ENCODE assay signal across 21 mouse cellular contexts in genomic region chr5:35961271-35961670, GRCm38 (mm10).
DNase-seq lines count a peak whose midpoint lies in the region; ATAC-seq and TF ChIP-seq lines count a peak whose summit lies in the region.
"Had no signal": no experiment of that assay in that cellular context is flagged by ENCODE, and none has a peak within 500 bp of the region (broad histone marks: within the 10 kb centered on the region; RNA-seq: fewer than 3 reads in every experiment).

No protein-coding gene starts in this region.

- no peak overlapping the region for H3K4me3 ChIP-seq in limb, embryonic 13.5 days
- H3K4me3 ChIP-seq in limb, embryonic 10.5 days = no peak overlapping the region
- H3K4me3 ChIP-seq in limb, embryonic 15.5 days = no peak overlapping the region
- H3K4me3 ChIP-seq in gastrocnemius, adult 2 months = no peak overlapping the region
- H3K4me3 ChIP-seq: hindbrain, embryonic 10.5 days; liver, embryonic 15.5 days had no signal

- no peak for ATAC-seq in limb, embryonic 13.5 days (ENCODE audit: low FRiP score, low read depth)
- ATAC-seq in limb, embryonic 15.5 days (ENCODE audit: insufficient number of reproducible peaks, low FRiP score, low TSS enrichment, low read depth) = 0 out of 2 replicates have a peak, but pooled peaks have one; percentile 45
- ATAC-seq: CD4-positive, CD25-positive, alpha-beta regulatory T cell, adult 4 months; hindbrain, embryonic 16.5 days; intestine, embryonic 16.5 days; lung, postnatal 0 days had no signal

- no peak overlapping the region for H3K4me2 ChIP-seq in limb, embryonic 13.5 days (replicated peaks)
- no peak overlapping the region for H3K4me2 ChIP-seq in limb, embryonic 15.5 days
- H3K4me2 ChIP-seq: liver, embryonic 15.5 days had no signal

- DNase-seq in adrenal gland, adult 2 months = peak; percentile 49
- DNase-seq in adrenal gland, postnatal 4 days (ENCODE audit: low spot score in 2 of 2) = no peak
- DNase-seq in limb, embryonic 10.5 days (ENCODE audit: low spot score) = no peak
- DNase-seq in NIH3T3 (ENCODE audit: low read depth) = peak; percentile 41
- no peak for DNase-seq in gastrocnemius, adult 2 months
- DNase-seq in embryo, embryonic 11 days = no peak
- DNase-seq: cerebellum, adult 9-10 months; heart, postnatal 10 days; liver; retina, postnatal 1 day; right cerebral cortex, postnatal 25 days; spleen, adult 18-20 months had no signal

- H3K27ac ChIP-seq in limb, embryonic 13.5 days = 0 out of 2 replicates have a peak overlapping the region, but pooled peaks have one; percentile 33
- H3K27ac ChIP-seq in limb, embryonic 10.5 days = no peak overlapping the region
- H3K27ac ChIP-seq in limb, embryonic 15.5 days = no peak overlapping the region; the same call in 1 of the 2 replicates
- no peak overlapping the region for H3K27ac ChIP-seq in gastrocnemius, adult 2 months
- H3K27ac ChIP-seq: hindbrain, embryonic 10.5 days; liver, embryonic 15.5 days; macrophage had no signal

- TF ChIP-seq CTCF in gastrocnemius, adult 2 months (IDR thresholded peaks at IDR 0.05) = no peak

- H3K9me3 ChIP-seq in limb, embryonic 13.5 days = 0 out of 2 replicates have a peak, but pooled peaks cover 3% of the 10 kb centered on the region
- no peaks in the 10 kb centered on the region for H3K9me3 ChIP-seq in limb, embryonic 10.5 days (replicated peaks)
- no peaks in the 10 kb centered on the region for H3K9me3 ChIP-seq in limb, embryonic 15.5 days
- H3K9me3 ChIP-seq: hindbrain, embryonic 10.5 days; liver, embryonic 15.5 days had no signal

- H3K9ac ChIP-seq in limb, embryonic 13.5 days = no peak overlapping the region
- no peak overlapping the region for H3K9ac ChIP-seq in limb, embryonic 15.5 days
- H3K9ac ChIP-seq: liver, embryonic 15.5 days had no signal

- 68% methylated on average over 8 of the region's 8 CpGs for WGBS in limb, embryonic 13.5 days
- WGBS in limb, embryonic 10.5 days = 89% methylated on average over 8 of the region's 8 CpGs
- 58% methylated on average over 8 of the region's 8 CpGs for WGBS in limb, embryonic 15.5 days

- intact Hi-C loops in gastrocnemius, adult 2 months (cut with DNase I) = no loop called here

- no peaks in the 10 kb centered on the region for H3K27me3 ChIP-seq in limb, embryonic 13.5 days
- H3K27me3 ChIP-seq in limb, embryonic 10.5 days (ENCODE audit: low read depth, poor library complexity, severe bottlenecking) = no peaks in the 10 kb centered on the region
- H3K27me3 ChIP-seq in limb, embryonic 15.5 days = no peaks in the 10 kb centered on the region
- H3K27me3 ChIP-seq: liver, embryonic 15.5 days had no signal

- H3K4me1 ChIP-seq in limb, embryonic 13.5 days = peaks cover 4% of the 10 kb centered on the region
- H3K4me1 ChIP-seq in limb, embryonic 10.5 days = peaks cover 6% of the 10 kb centered on the region; the same call in 1 of the 2 replicates
- H3K4me1 ChIP-seq in limb, embryonic 15.5 days = peaks cover 8% of the 10 kb centered on the region; the same call in 1 of the 2 replicates
- H3K4me1 ChIP-seq: liver, embryonic 15.5 days had no signal

- peaks cover 87% of the 10 kb centered on the region for H3K36me3 ChIP-seq in limb, embryonic 13.5 days
- peaks cover 81% of the 10 kb centered on the region for H3K36me3 ChIP-seq in limb, embryonic 10.5 days
- peaks cover 75% of the 10 kb centered on the region for H3K36me3 ChIP-seq in limb, embryonic 15.5 days
- H3K36me3 ChIP-seq: liver, embryonic 15.5 days had no signal

Comparison
In these comparisons a context has a peak if more than half of its experiments do, and no peak if none do; other contexts are left out.
1. DNase-seq: peak in adrenal gland, adult 2 months (single experiment) and NIH3T3 (single experiment); none in adrenal gland, postnatal 4 days (0 of 2), limb, embryonic 10.5 days (single experiment), gastrocnemius, adult 2 months (single experiment) and embryo, embryonic 11 days (single experiment).